Mouse (Mus musculus): ENCODE measurements around the gene Ackr4.

GRCm38 (mm10) chr9:104156506-104156905 is 29.8 kb upstream of the Ackr4 start:
- TF ChIP-seq CTCF (IDR thresholded peaks at IDR 0.05 in 2 of 3, conservative IDR thresholded peaks at IDR 0.05 in 1 of 3; ENCODE audit: control insufficient read depth in 1 of 3, insufficient read depth in 1 of 3, low read depth in 2 of 3, low read length in 3 of 3, poor library complexity in 1 of 3, severe bottlenecking in 1 of 3) (no peak), BHLHE40 (IDR thresholded peaks at IDR 0.05; ENCODE audit: borderline replicate concordance, low read depth, low read length) (no peak)
